Mouse (Mus musculus): Measurements from ENCODE around the gene Sertad1. TPM values are rescaled to one million over a fixed set of nuclear protein-coding genes. Genes with fewer than 3 reads are reported as not detected.

The Sertad1 gene
- 44.6 TPM for polyA plus RNA-seq (2012; fragmentation: generic; extraction: Trizol)

DNA sequence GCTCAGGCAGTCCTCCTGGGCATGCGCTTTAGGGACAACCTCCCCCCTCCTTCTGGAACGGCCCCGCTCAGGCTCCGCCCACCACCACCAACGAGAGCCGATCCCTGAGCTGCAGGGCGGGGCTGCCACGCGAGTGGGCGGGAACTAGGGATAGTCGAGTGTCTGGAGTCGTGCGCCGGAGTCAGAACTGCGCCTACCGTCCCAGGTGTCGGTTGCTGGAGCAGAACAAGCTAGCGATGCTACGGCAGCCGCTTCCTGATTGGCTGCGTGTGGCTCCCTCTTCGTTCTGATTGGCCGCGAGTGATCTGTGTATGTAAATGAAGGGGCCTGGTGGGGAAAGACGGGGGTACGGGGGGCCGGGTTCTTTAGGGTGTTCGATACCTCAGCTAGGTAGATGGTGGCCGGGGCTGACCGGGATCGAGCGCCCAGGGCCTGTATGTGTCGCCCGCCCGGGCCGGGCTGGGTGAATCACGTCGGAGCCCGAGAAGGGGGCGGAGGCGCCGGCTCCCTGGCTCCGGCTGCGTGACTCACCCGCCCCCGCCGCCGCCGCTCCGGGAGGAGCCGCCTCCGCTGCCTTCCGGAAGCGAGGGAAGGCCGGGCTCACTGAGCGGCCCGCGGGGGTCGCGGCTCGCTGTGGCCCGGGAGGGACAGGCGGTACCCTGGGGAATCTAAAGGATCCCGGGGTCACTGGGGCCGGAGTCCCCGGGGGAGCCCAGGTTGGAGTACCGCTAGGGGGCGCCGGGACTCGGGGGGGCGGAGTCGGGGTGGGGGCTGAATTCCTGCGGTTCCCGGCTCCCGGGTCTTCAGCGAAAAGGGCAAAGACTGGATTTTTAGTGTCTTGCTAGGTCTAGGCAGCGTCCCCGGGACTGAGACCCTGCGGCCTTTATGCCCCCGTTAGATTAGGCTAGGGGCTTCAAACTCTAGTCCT, at the start of gene Sertad1:
Gene Sertad1, plus strand, starts transcription at position 141 of the 928 bp plus-strand sequence.
- Histone ChIP-seq H3K79me2 (ENCODE audit: control insufficient read depth, insufficient read depth) (peaks cover 24% of the 10 kb centered on the region), H3K4me3 (peak within 1 kb of the TSS; percentile 71), H3K4me2 (ENCODE audit: low read depth) (peak within 1 kb of the TSS; percentile 99), H3ac (ENCODE audit: control insufficient read depth, insufficient read length) (peak within 1 kb of the TSS; percentile 81), H3K27me3 (ENCODE audit: control insufficient read depth, insufficient read depth, insufficient read length) (no peaks in the 10 kb centered on the region), H3K36me3 (ENCODE audit: control insufficient read depth, insufficient read depth) (no peaks in the 10 kb centered on the region)
- TF ChIP-seq REST (IDR thresholded peaks at IDR 0.05; ENCODE audit: insufficient read depth, insufficient read length) = peak; percentile 61
- TF ChIP-seq MYOD1 (IDR thresholded peaks at IDR 0.05; ENCODE audit: control insufficient read depth in 1 of 3, insufficient read length in 2 of 3, low read depth in 2 of 3) = peak in 1 of 3 experiments; percentile 66
- peak; percentile 99 for TF ChIP-seq POLR2A (IDR thresholded peaks at IDR 0.05; ENCODE audit: insufficient read length, low read depth)
- no peak for TF ChIP-seq TCF3 (IDR thresholded peaks at IDR 0.05; ENCODE audit: insufficient read length, low read depth)
- TF ChIP-seq USF1 (IDR thresholded peaks at IDR 0.05; ENCODE audit: low read depth) = no peak
- peak; percentile 79 for TF ChIP-seq SRF (IDR thresholded peaks at IDR 0.05; ENCODE audit: control insufficient read depth, insufficient read length, low read depth)
- peak; percentile 100 for TF ChIP-seq POLR2AphosphoS2 (IDR thresholded peaks at IDR 0.05; ENCODE audit: insufficient read length, low read depth)
- TF ChIP-seq TCF12 (IDR thresholded peaks at IDR 0.05; ENCODE audit: insufficient read depth, poor library complexity, severe bottlenecking) = no peak
- peak; percentile 19 for TF ChIP-seq E2F4 (IDR thresholded peaks at IDR 0.05; ENCODE audit: insufficient read depth)
- no peak for TF ChIP-seq MAX (IDR thresholded peaks at IDR 0.05; ENCODE audit: low read depth)
- no peak for TF ChIP-seq CEBPB (IDR thresholded peaks at IDR 0.05; ENCODE audit: insufficient read depth, poor library complexity, severe bottlenecking)
- peak in 1 of 3 experiments; percentile 50 for TF ChIP-seq MYOG (IDR thresholded peaks at IDR 0.05; ENCODE audit: control insufficient read depth in 1 of 3, insufficient read depth in 1 of 3, insufficient read length in 2 of 3, low read depth in 2 of 3)

DNA sequence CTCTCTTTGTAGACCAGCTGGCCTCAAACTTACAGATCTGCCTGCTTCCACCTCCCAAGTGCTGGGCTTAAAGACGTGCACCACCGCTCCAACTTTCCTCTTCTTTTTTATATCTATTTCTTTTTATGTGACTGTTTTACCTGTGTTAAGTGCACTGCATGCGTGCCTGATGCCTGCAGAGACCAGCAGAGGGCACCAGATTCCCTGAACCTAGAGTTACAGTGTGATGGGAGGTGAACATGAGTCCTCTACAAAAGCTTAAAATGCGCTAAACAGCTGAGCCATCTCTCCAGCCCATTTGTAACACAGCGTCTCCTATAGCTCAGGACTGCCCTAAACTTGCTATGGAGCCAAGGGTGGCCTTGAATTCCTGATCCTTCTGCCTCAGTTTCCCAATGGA, 49.2 kb upstream of the Sertad1 start:
- TF ChIP-seq POLR2AphosphoS2 (IDR thresholded peaks at IDR 0.05; ENCODE audit: insufficient read length, low read depth) = no peak
- no peak for TF ChIP-seq SRF (IDR thresholded peaks at IDR 0.05; ENCODE audit: control insufficient read depth, insufficient read length, low read depth)
- TF ChIP-seq MAX (IDR thresholded peaks at IDR 0.05; ENCODE audit: low read depth) = no peak
- no peak for TF ChIP-seq USF1 (IDR thresholded peaks at IDR 0.05; ENCODE audit: low read depth)
- TF ChIP-seq MYOD1 (IDR thresholded peaks at IDR 0.05; ENCODE audit: control insufficient read depth in 1 of 3, insufficient read length in 2 of 3, low read depth in 2 of 3) = no peak
- TF ChIP-seq REST (IDR thresholded peaks at IDR 0.05; ENCODE audit: insufficient read depth, insufficient read length) = no peak
- TF ChIP-seq MYOG (IDR thresholded peaks at IDR 0.05; ENCODE audit: control insufficient read depth in 1 of 3, insufficient read depth in 1 of 3, insufficient read length in 2 of 3, low read depth in 2 of 3) = no peak
- TF ChIP-seq TCF3 (IDR thresholded peaks at IDR 0.05; ENCODE audit: insufficient read length, low read depth) = no peak
- no peak for TF ChIP-seq E2F4 (IDR thresholded peaks at IDR 0.05; ENCODE audit: insufficient read depth)
- TF ChIP-seq TCF12 (IDR thresholded peaks at IDR 0.05; ENCODE audit: insufficient read depth, poor library complexity, severe bottlenecking) = no peak
- Histone ChIP-seq H3ac (ENCODE audit: control insufficient read depth, insufficient read length) (no peak overlapping the region), H3K4me2 (ENCODE audit: low read depth) (no peak overlapping the region), H3K4me3 (no peak overlapping the region), H3K36me3 (ENCODE audit: control insufficient read depth, insufficient read depth) (no peaks in the 10 kb centered on the region), H3K27me3 (ENCODE audit: control insufficient read depth, insufficient read depth, insufficient read length) (peaks cover 16% of the 10 kb centered on the region), H3K79me2 (ENCODE audit: control insufficient read depth, insufficient read depth) (no peaks in the 10 kb centered on the region)

DNA sequence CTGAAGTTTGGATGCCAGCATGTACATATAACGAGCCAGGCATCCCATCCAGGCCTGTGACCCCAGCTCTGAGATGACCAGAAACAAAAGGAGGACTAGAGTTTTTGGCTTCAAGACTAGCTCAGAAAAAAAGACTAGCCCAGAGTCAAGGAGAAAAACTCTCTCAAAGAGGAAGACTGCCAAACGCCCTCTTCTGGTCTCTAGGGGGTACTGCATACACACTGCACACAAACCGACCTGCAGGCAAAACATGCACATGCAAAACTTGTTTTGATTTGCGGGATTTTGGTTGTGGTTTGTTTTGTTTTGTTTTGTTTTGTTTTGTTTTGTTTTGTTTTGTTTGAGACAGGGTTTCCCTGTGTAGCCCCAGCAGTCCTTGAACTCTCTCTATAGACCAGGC, 46.7 kb upstream of the Sertad1 start:
- TF ChIP-seq TCF3 (IDR thresholded peaks at IDR 0.05; ENCODE audit: insufficient read length, low read depth) (no peak), E2F4 (IDR thresholded peaks at IDR 0.05; ENCODE audit: insufficient read depth) (no peak), MAX (IDR thresholded peaks at IDR 0.05; ENCODE audit: low read depth) (no peak), SRF (IDR thresholded peaks at IDR 0.05; ENCODE audit: control insufficient read depth, insufficient read length, low read depth) (no peak), MYOG (IDR thresholded peaks at IDR 0.05; ENCODE audit: control insufficient read depth in 1 of 3, insufficient read depth in 1 of 3, insufficient read length in 2 of 3, low read depth in 2 of 3) (no peak), MYOD1 (IDR thresholded peaks at IDR 0.05; ENCODE audit: control insufficient read depth in 1 of 3, insufficient read length in 2 of 3, low read depth in 2 of 3) (no peak), REST (IDR thresholded peaks at IDR 0.05; ENCODE audit: insufficient read depth, insufficient read length) (no peak), CEBPB (IDR thresholded peaks at IDR 0.05; ENCODE audit: insufficient read depth, poor library complexity, severe bottlenecking) (no peak), USF1 (IDR thresholded peaks at IDR 0.05; ENCODE audit: low read depth) (no peak), POLR2AphosphoS2 (IDR thresholded peaks at IDR 0.05; ENCODE audit: insufficient read length, low read depth) (no peak), TCF12 (IDR thresholded peaks at IDR 0.05; ENCODE audit: insufficient read depth, poor library complexity, severe bottlenecking) (no peak), POLR2A (IDR thresholded peaks at IDR 0.05; ENCODE audit: insufficient read length, low read depth) (no peak)

DNA sequence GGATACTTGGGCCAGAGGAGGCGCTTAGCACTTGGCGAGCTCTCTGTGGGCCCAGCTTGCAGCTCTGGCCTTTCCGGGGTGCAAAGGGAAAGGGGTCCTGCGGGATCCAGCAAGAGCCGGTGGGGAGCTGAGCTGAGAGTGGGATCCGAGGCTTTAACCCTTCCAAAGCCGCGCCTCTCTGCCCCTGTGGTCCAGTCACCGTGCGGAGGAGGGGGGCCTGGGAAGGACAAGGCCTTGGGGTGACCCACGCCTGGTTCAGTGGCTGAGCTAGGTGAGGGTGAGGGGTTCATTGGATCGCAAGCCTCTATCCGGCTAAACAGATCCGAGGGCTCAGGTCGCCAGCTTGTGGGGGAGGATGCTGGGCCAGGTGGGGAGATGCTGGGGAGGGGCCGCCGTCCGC, 40.7 kb upstream of the Sertad1 start:
- H3ac ChIP-seq (ENCODE audit: control insufficient read depth, insufficient read length) = no peak overlapping the region
- H3K4me2 ChIP-seq (ENCODE audit: low read depth) = no peak overlapping the region
- no peaks in the 10 kb centered on the region for H3K36me3 ChIP-seq (ENCODE audit: control insufficient read depth, insufficient read depth)
- no peak overlapping the region for H3K4me3 ChIP-seq
- TF ChIP-seq USF1 (IDR thresholded peaks at IDR 0.05; ENCODE audit: low read depth) = no peak
- no peak for TF ChIP-seq E2F4 (IDR thresholded peaks at IDR 0.05; ENCODE audit: insufficient read depth)
- TF ChIP-seq POLR2A (IDR thresholded peaks at IDR 0.05; ENCODE audit: insufficient read length, low read depth) = no peak
- TF ChIP-seq POLR2AphosphoS2 (IDR thresholded peaks at IDR 0.05; ENCODE audit: insufficient read length, low read depth) = no peak
- TF ChIP-seq MYOG (IDR thresholded peaks at IDR 0.05; ENCODE audit: control insufficient read depth in 1 of 3, insufficient read depth in 1 of 3, insufficient read length in 2 of 3, low read depth in 2 of 3) = no peak
- TF ChIP-seq SRF (IDR thresholded peaks at IDR 0.05; ENCODE audit: control insufficient read depth, insufficient read length, low read depth) = no peak
- TF ChIP-seq MAX (IDR thresholded peaks at IDR 0.05; ENCODE audit: low read depth) = no peak
- peaks cover 8% of the 10 kb centered on the region for H3K27me3 ChIP-seq (ENCODE audit: control insufficient read depth, insufficient read depth, insufficient read length)
- no peaks in the 10 kb centered on the region for H3K79me2 ChIP-seq (ENCODE audit: control insufficient read depth, insufficient read depth)

More for the DNA sequence above, 46.7 kb upstream of the Sertad1 start:
- Histone ChIP-seq H3K79me2 (ENCODE audit: control insufficient read depth, insufficient read depth) (no peaks in the 10 kb centered on the region), H3K4me2 (ENCODE audit: low read depth) (no peak overlapping the region), H3K27me3 (ENCODE audit: control insufficient read depth, insufficient read depth, insufficient read length) (peaks cover 2% of the 10 kb centered on the region), H3K36me3 (ENCODE audit: control insufficient read depth, insufficient read depth) (no peaks in the 10 kb centered on the region), H3K4me3 (no peak overlapping the region), H3ac (ENCODE audit: control insufficient read depth, insufficient read length) (no peak overlapping the region)

All from myocyte (in vitro differentiated cells).